Mouse (Mus musculus) naive thymus-derived CD4-positive, alpha-beta T cell, adult 2 months (primary cell): Measurements from ENCODE around the gene Akap12.
A peak's percentile ranks its signal among the peaks of the same experiment; 100 is the strongest.

Experiments used
- DNase-seq: peaks from one replicate; pipeline ENCODE4 v3.0.0-alpha.2; 2011; ENCODE audit warnings: low read depth

Akap12 gene

DNA sequence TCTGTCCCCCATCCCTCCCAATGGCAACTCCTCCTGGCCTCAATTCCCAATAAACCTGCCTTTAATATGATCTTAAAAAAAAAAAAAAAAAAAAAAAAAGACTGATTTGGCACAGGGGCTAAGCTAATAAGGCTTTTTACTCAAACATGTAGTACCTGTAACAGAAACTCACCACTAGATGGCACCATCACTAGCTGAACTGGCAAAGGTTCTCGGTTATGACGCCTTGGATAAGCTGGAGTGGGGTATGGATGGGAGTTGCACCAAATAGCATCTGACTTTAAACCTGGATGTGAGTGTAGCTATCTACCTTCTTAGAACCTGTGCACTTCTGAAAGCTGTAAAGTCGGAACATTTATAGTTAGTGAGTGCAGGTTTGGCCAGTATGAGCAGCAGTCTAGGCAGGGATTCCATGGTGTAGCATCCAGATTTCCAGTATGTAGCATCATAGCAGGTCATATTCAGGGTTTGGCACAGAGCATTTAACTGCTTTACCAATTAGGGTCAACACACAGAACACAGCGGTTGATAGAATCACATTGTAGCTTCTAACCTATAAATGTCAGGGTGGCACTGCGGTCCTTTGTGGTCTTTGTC lies 138.8 kb downstream of the Akap12 start:
- peak; percentile 77 for DNase-seq

GRCm38 (mm10) chr10:4405511-4405910 lies 139.3 kb downstream of the Akap12 start:
- DNase-seq: no peak

DNA sequence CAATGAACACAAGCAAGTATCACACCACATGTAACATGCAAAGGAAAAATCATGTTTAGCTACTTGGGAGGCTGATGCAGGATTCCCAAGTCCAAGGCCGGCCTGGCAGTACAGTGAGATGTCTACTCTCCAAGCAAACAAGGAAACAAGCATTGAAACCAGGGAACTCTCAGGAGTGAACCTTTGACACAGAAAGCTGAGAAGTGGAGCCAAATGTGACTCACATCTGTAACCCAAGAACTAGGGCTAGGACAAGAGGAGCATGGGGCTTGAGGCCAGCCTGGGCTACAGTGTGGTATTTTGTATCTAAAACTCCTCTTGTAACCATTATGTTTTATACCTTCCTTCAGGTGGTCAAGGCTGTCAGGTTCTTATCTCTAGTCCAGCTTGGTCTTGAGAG lies 141.0 kb downstream of the Akap12 start:
- DNase-seq: no peak
